Mouse (Mus musculus) ES-E14 (cell line): ENCODE measurements around the gene Lamp1.

Experiments
- CHD2 ChIP-seq: IDR thresholded peaks from 2 replicates; pipeline ENCODE4 v1.6.1; 2014; ENCODE audit warnings: mild to moderate bottlenecking, low read depth, low read length, inconsistent platforms
- HCFC1 ChIP-seq: IDR thresholded peaks from 2 replicates; pipeline ENCODE4 v1.6.1; 2012; ENCODE audit warnings: low read length, inconsistent platforms, borderline replicate concordance; ENCODE audit not compliant: insufficient read depth
- ZC3H11A ChIP-seq: IDR thresholded peaks from 2 replicates; pipeline ENCODE4 v1.6.1; 2012; ENCODE audit warnings: low read depth, mild to moderate bottlenecking, inconsistent platforms, low read length, borderline replicate concordance
- ZNF384 ChIP-seq: IDR thresholded peaks from 2 replicates; pipeline ENCODE4 v1.6.1; 2012; ENCODE audit warnings: low read depth, low read length, inconsistent platforms

- TF ChIP-seq ZC3H11A (no peak), ZNF384 (no peak), CHD2 (no peak), HCFC1 (no peak)
Measured at GRCm38 (mm10) chr8:13175650-13176049, 16.7 kb downstream of the Lamp1 start.
